Mouse (Mus musculus): ENCODE data around the gene Jade1.
A peak's percentile ranks its signal among the peaks of the same experiment; 100 is the strongest.

Jade1 gene

GRCm38 (mm10) chr3:41548238-41548637 lies 7.3 kb upstream of the Jade1 start:
- DNase-seq (ENCODE audit: low read depth, low spot score) = no peak

GRCm38 (mm10) chr3:41551671-41552070 lies 3.9 kb upstream of the Jade1 start:
- DNase-seq (ENCODE audit: low read depth, low spot score) = no peak

GRCm38 (mm10) chr3:41552777-41553548 lies 2.6 kb upstream of the Jade1 start:
- DNase-seq (ENCODE audit: low read depth, low spot score) = no peak

- no peak for DNase-seq (ENCODE audit: low read depth, low spot score)
These were observed 1.9 kb upstream of the Jade1 start for GRCm38 (mm10) chr3:41553681-41554080.

GRCm38 (mm10) chr3:41554480-41555475 lies 753 bp upstream of the Jade1 start:
- DNase-seq (ENCODE audit: low read depth, low spot score) = no peak

- no peak for DNase-seq (ENCODE audit: low read depth, low spot score)
These were observed 1.1 kb downstream of the Jade1 start for GRCm38 (mm10) chr3:41556451-41557266.

GRCm38 (mm10) chr3:41557267-41557995 lies 1.9 kb downstream of the Jade1 start:
- DNase-seq (ENCODE audit: low read depth, low spot score) = no peak

- DNase-seq (ENCODE audit: low read depth, low spot score) = no peak
These were observed 5.0 kb downstream of the Jade1 start for GRCm38 (mm10) chr3:41560489-41560888.

- DNase-seq (ENCODE audit: low read depth, low spot score) = no peak
These were observed 6.3 kb downstream of the Jade1 start for GRCm38 (mm10) chr3:41561787-41562186.

- peak; percentile 82 for DNase-seq (ENCODE audit: low read depth, low spot score)
These were observed 7.8 kb downstream of the Jade1 start for GRCm38 (mm10) chr3:41563211-41563931.

- DNase-seq (ENCODE audit: low read depth, low spot score) = no peak
These were observed 8.5 kb downstream of the Jade1 start for GRCm38 (mm10) chr3:41563997-41564396.

GRCm38 (mm10) chr3:41564471-41565213 lies 9.1 kb downstream of the Jade1 start:
- peak; percentile 92 for DNase-seq (ENCODE audit: low read depth, low spot score)

GRCm38 (mm10) chr3:41565410-41565823 lies 9.9 kb downstream of the Jade1 start:
- DNase-seq (ENCODE audit: low read depth, low spot score) = peak; percentile 77

- peak; percentile 87 for DNase-seq (ENCODE audit: low read depth, low spot score)
These were observed 10.4 kb downstream of the Jade1 start for GRCm38 (mm10) chr3:41565955-41566354.

- no peak for DNase-seq (ENCODE audit: low read depth, low spot score)
These were observed 14.4 kb downstream of the Jade1 start for GRCm38 (mm10) chr3:41569943-41570342.

- no peak for DNase-seq (ENCODE audit: low read depth, low spot score)
These were observed 16.6 kb downstream of the Jade1 start for GRCm38 (mm10) chr3:41572131-41572530.

GRCm38 (mm10) chr3:41572968-41573367 lies 17.4 kb downstream of the Jade1 start:
- DNase-seq (ENCODE audit: low read depth, low spot score) = no peak

- DNase-seq (ENCODE audit: low read depth, low spot score) = no peak
These were observed 18.7 kb downstream of the Jade1 start for GRCm38 (mm10) chr3:41574208-41574607.

- no peak for DNase-seq (ENCODE audit: low read depth, low spot score)
These were observed 19.3 kb downstream of the Jade1 start for GRCm38 (mm10) chr3:41574720-41575435.

Data from 3T3-L1 (cell line).